Mouse (Mus musculus) embryonic fibroblast, embryonic 13.5 days (primary cell): ENCODE measurements at regions not wholly inside any gene's neighbourhood (a gene's known extent, or its start where the extent isn't known, plus 50 kb on each side); places are given as distances from the start of the nearest gene placed in this dataset.

ENCODE experiments used
- H3K27ac ChIP-seq: 2 replicates; pipeline ENCODE4 v1.5.1; 2012; ENCODE audit warnings: low read length, control low read depth, inconsistent platforms; ENCODE audit not compliant: insufficient read depth
- H3K4me1 ChIP-seq: 2 replicates; pipeline ENCODE4 v1.6.1; 2011; ENCODE audit warnings: low read length; ENCODE audit not compliant: control insufficient read depth, insufficient read depth
- H3K4me3 ChIP-seq: 2 replicates; pipeline ENCODE4 v1.5.1; 2011; ENCODE audit warnings: mild to moderate bottlenecking, control low read depth, low read length; ENCODE audit not compliant: insufficient read depth
- CTCF ChIP-seq: IDR thresholded peaks from 2 replicates; pipeline ENCODE4 v1.5.1; 2011; ENCODE audit warnings: mild to moderate bottlenecking, control low read depth, low read length, moderate library complexity, borderline replicate concordance; ENCODE audit not compliant: insufficient read depth
- POLR2A ChIP-seq: IDR thresholded peaks from 2 replicates; pipeline ENCODE4 v1.6.1; 2011; ENCODE audit warnings: low read depth, mild to moderate bottlenecking, control low read depth, low read length, moderate library complexity

DNA sequence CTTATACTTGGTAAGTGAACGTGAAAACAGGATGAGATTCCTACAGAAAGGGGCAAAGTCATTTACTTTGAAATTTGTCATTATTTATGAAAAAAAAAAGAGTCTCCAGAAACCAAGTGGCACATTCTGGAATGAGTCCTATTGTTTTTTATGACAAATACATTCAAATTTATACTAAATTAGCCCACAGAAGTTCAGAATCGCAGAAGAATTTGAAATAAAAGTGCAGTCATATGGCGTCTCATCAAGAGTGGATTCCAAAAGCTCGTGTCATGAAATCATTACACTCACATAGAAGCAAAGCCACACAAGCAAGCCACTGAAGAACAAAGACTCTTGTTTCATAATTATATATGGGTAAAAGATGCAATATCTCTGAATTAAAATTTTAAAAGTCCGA is 316.9 kb downstream of the Slc16a7 start:
- Histone ChIP-seq H3K27ac (no peak overlapping the region), H3K4me1 (no peaks in the 10 kb centered on the region; the same call in 1 of the 2 replicates), H3K4me3 (no peak overlapping the region)
- TF ChIP-seq POLR2A: no peak
- no peak for TF ChIP-seq CTCF

DNA sequence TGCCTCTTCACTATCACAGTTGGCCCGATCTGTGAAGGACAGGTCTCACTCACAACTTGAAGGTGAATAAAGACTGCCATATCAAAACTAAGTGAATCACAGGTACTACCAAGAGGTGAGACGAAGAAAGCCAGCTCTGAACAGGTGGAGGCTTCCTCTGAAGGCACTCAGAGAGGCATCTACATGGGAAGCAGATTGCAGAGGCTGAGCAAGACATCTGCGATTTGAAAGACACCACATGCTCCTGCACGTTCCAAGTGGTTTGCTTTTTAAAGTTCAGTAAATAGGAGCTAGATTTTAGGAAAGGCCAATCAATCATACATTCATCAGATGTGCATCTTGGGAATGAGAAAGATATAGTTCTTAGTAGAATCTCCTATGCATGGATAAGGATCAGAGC is 319.0 kb downstream of the Slc16a7 start:
- TF ChIP-seq POLR2A (no peak), CTCF (no peak)

DNA sequence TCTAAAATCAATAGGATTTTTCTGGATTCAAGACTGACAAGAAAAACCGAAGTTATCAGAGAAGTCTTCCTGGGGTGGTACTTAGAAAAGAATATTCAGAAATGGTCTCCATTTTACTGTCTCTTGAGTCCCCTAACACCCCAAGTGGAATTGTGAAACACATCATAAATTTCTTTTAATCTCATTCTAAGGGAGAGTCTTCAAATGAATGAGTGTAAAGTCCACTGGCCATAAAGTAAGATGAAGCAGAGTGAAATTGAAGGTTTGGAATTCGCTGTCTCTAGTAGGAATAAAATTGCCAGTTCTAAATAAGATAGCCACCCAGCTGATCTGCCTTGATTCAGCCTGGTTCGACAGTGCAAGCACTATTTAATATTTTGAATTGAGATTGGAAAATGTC is 350.0 kb downstream of the Slc16a7 start:
- Histone ChIP-seq H3K4me3 (no peak overlapping the region), H3K27ac (no peak overlapping the region), H3K4me1 (no peaks in the 10 kb centered on the region)
- TF ChIP-seq POLR2A (no peak), CTCF (no peak)

More for the DNA sequence above, 319.0 kb downstream of the Slc16a7 start:
- H3K4me1 ChIP-seq: no peaks in the 10 kb centered on the region; the same call in 1 of the 2 replicates
- H3K27ac ChIP-seq: no peak overlapping the region
- H3K4me3 ChIP-seq: no peak overlapping the region

- Histone ChIP-seq H3K4me1 (no peaks in the 10 kb centered on the region), H3K4me3 (no peak overlapping the region), H3K27ac (no peak overlapping the region)
- TF ChIP-seq CTCF (no peak), POLR2A (no peak)
Measured at GRCm38 (mm10) chr10:125035631-125036030, 353.6 kb downstream of the Slc16a7 start.

GRCm38 (mm10) chr10:125028347-125028746 is 360.9 kb downstream of the Slc16a7 start:
- H3K4me1 ChIP-seq: no peaks in the 10 kb centered on the region
- no peak overlapping the region for H3K27ac ChIP-seq
- TF ChIP-seq POLR2A (no peak), CTCF (no peak)
- H3K4me3 ChIP-seq: no peak overlapping the region

DNA sequence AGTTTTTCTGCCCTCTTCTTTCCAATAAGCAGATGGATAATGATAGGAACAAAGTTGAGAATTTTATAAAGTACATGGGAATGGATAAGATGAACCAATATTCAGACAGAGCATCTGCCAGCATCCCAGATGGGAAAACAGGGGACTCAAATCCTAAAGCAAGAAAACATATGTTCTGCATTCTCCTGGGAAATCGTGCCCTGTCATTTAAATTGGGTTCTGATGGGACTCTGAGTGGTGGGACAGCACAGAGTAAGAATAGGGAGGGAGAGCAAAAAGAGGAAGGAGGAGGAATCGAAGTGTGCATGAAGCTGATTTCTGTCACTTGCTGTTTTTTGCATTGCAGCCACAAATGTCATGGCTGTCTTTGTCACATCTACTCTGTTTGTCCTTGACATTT is 362.4 kb downstream of the Slc16a7 start:
- Histone ChIP-seq H3K4me3 (no peak overlapping the region), H3K4me1 (no peaks in the 10 kb centered on the region), H3K27ac (no peak overlapping the region)
- TF ChIP-seq CTCF (no peak), POLR2A (no peak)
